Mouse (Mus musculus) megakaryocyte progenitor cell, adult 5-6 weeks (primary cell): ENCODE measurements at regions not wholly inside any gene's neighbourhood (a gene's known extent, or its start where the extent isn't known, plus 50 kb on each side); places are given as distances from the start of the nearest gene placed in this dataset.

Source experiments
- ATAC-seq: replicated peaks from 2 replicates; pipeline ENCODE4 v1.8.0; 2016; ENCODE audit warnings: mild to moderate bottlenecking, moderate TSS enrichment, inconsistent platforms; ENCODE audit not compliant: poor library complexity

- ATAC-seq: peak; percentile 83
Observed at GRCm38 (mm10) chr2:57611599-57611998, 374.2 kb downstream of the Gpd2 start.

- ATAC-seq: no peak
Observed at GRCm38 (mm10) chr2:57613243-57613642, 375.8 kb downstream of the Gpd2 start.

GRCm38 (mm10) chr2:57614587-57614991, 377.2 kb downstream of the Gpd2 start:
- ATAC-seq: no peak

GRCm38 (mm10) chr2:57616525-57617225, 379.2 kb downstream of the Gpd2 start:
- peak; percentile 57 for ATAC-seq

- ATAC-seq: 0 out of 2 replicates have a peak, but pooled peaks have one; percentile 8
Observed at GRCm38 (mm10) chr2:57617258-57617657, 379.8 kb downstream of the Gpd2 start.

GRCm38 (mm10) chr2:57644117-57644516, 353.6 kb upstream of the Galnt5 start:
- ATAC-seq: peak; percentile 75

- ATAC-seq: no peak
Observed at GRCm38 (mm10) chr2:57644541-57644940, 353.1 kb upstream of the Galnt5 start.

GRCm38 (mm10) chr2:57649002-57649401, 348.7 kb upstream of the Galnt5 start:
- ATAC-seq: peak; percentile 61; the same call in 1 of the 2 replicates

- ATAC-seq: no peak
Observed at GRCm38 (mm10) chr2:57657409-57657808, 340.3 kb upstream of the Galnt5 start.

GRCm38 (mm10) chr2:57661838-57662237, 335.8 kb upstream of the Galnt5 start:
- peak; percentile 60 for ATAC-seq

- ATAC-seq: no peak
Observed at GRCm38 (mm10) chr2:57672007-57672643, 325.6 kb upstream of the Galnt5 start.

- ATAC-seq: peak; percentile 55
Observed at GRCm38 (mm10) chr2:57689877-57690276, 307.8 kb upstream of the Galnt5 start.

GRCm38 (mm10) chr2:57696992-57697772, 300.5 kb upstream of the Galnt5 start:
- peak; percentile 70 for ATAC-seq

- peak; percentile 87 for ATAC-seq
Observed at GRCm38 (mm10) chr2:57698659-57699061, 299.0 kb upstream of the Galnt5 start.

- no peak for ATAC-seq
Observed at GRCm38 (mm10) chr2:57699226-57699625, 298.5 kb upstream of the Galnt5 start.

- no peak for ATAC-seq
Observed at GRCm38 (mm10) chr2:57716754-57717510, 280.8 kb upstream of the Galnt5 start.
